Mouse (Mus musculus) heart, postnatal 0 days (tissue): ENCODE measurements around the gene Cxcl16. TPM values are rescaled to one million over a fixed set of nuclear protein-coding genes. Genes with fewer than 3 reads are reported as not detected.
"Not testable (repeated sequence)": the region's sequence is repeated elsewhere in the genome, so short reads cannot be mapped to it uniquely, and the experiment has no call there.

ENCODE experiments used
- ATAC-seq: fragments of 200-750 bp; cut with Nextera tagmentation; 2 replicates; pipeline ENCODE4 v1.8.0; 2017; ENCODE audit warnings: low read depth, moderate number of reproducible peaks, moderate library complexity; ENCODE audit not compliant: insufficient read depth
- DNase-seq: peaks from one replicate; pipeline ENCODE4 v3.0.0-alpha.2; 2016; ENCODE audit warnings: low spot score
- H3K27ac ChIP-seq: fragments of 300-500 bp; sonication (generic); 2 replicates; pipeline ENCODE4 v1.5.1; 2014; ENCODE audit warnings: low read depth, mild to moderate bottlenecking
- H3K27me3 ChIP-seq: fragments of 300-500 bp; sonication (generic); 2 replicates; pipeline ENCODE4 v1.6.1; 2014; ENCODE audit warnings: low read length, mixed read lengths; ENCODE audit not compliant: control insufficient read depth, insufficient read depth
- H3K36me3 ChIP-seq: fragments of 300-500 bp; sonication (generic); replicated peaks from 2 replicates; pipeline ENCODE4 v1.6.1; 2014; ENCODE audit warnings: low read length, mixed read lengths; ENCODE audit not compliant: control insufficient read depth, insufficient read depth
- H3K4me1 ChIP-seq: fragments of 300-500 bp; sonication (generic); 2 replicates; pipeline ENCODE4 v1.6.1; 2014; ENCODE audit warnings: antibody characterized with exemption; ENCODE audit not compliant: control insufficient read depth, insufficient read depth
- H3K4me2 ChIP-seq: fragments of 300-500 bp; sonication (generic); 2 replicates; pipeline ENCODE4 v1.6.1; 2014; ENCODE audit warnings: low read depth, mild to moderate bottlenecking, low read length, moderate library complexity
- H3K4me3 ChIP-seq: fragments of 300-500 bp; sonication (generic); 2 replicates; pipeline ENCODE4 v1.5.1; 2014; ENCODE audit warnings: low read depth, low read length
- H3K9ac ChIP-seq: fragments of 300-500 bp; sonication (generic); replicated peaks from 2 replicates; pipeline ENCODE4 v1.6.1; 2014; ENCODE audit warnings: low read depth, low read length, mixed read lengths
- H3K9me3 ChIP-seq: fragments of 300-500 bp; sonication (generic); replicated peaks from 2 replicates; pipeline ENCODE4 v1.6.1; 2016; ENCODE audit warnings: low read length; ENCODE audit not compliant: control insufficient read depth
- CTCF ChIP-seq: IDR thresholded peaks from 2 replicates; pipeline ENCODE4 v1.5.1; 2016; ENCODE audit warnings: antibody characterized with exemption, control low read depth, low read depth
- EP300 ChIP-seq: IDR thresholded peaks from 2 replicates; pipeline ENCODE4 v1.6.1; 2016; ENCODE audit warnings: antibody characterized with exemption, low read depth
- WGBS: fragments of 180-500 bp; shearing (Covaris S2); extraction: QIAGEN DNeasy Blood & Tissue Kit; methylation state at CpG from one replicate; pipeline ENCODE4 v1.1.7; 2014; 5-methylcytosine and 5-hydroxymethylcytosine counted together
- polyA plus RNA-seq: library from polyadenylated mRNA; unstranded; fragments of >200 nt; fragmentation: Nextera tagmentation; extraction: Ambion mirVana; gene quantifications from 2 replicates; pipeline ENCODE4 v1.2.1, GENCODE M21; 2015
- total RNA-seq: library from RNA; depleted of rRNA; stranded (reverse); fragments of >200 nt; gene quantifications from 2 replicates; pipeline ENCODE4 v1.2.3, GENCODE M21; 2014; ENCODE audit warnings: low replicate concordance

Cxcl16 gene
- total and polyA plus RNA-seq, 2 experiments from 2014 or later, result 5.9 to 9.8 TPM

- Histone ChIP-seq H3K4me3 (no peak overlapping the region), H3K9me3 (no peaks in the 10 kb centered on the region), H3K36me3 (no peaks in the 10 kb centered on the region), H3K4me1 (no peaks in the 10 kb centered on the region), H3K9ac (no peak overlapping the region), H3K27me3 (no peaks in the 10 kb centered on the region), H3K4me2 (no peak overlapping the region), H3K27ac (no peak overlapping the region)
- 51% methylated on average over 12 of the region's 12 CpGs for WGBS
- ATAC-seq (no peak), DNase-seq (no peak)
- no peak for TF ChIP-seq EP300
- no peak for TF ChIP-seq CTCF
Observed at GRCm38 (mm10) chr11:70474872-70475534, 15.2 kb upstream of the Cxcl16 start.

GRCm38 (mm10) chr11:70473291-70473690 is 13.5 kb upstream of the Cxcl16 start:
- WGBS, result 82% methylated on average over 5 of the region's 5 CpGs
- not testable (repeated sequence) for H3K27me3 ChIP-seq, DNase-seq, ATAC-seq, H3K9ac ChIP-seq, H3K4me1 ChIP-seq, H3K4me2 ChIP-seq, H3K27ac ChIP-seq, H3K9me3 ChIP-seq, H3K4me3 ChIP-seq, H3K36me3 ChIP-seq

- no peaks in the 10 kb centered on the region for H3K27me3 ChIP-seq
Observed at GRCm38 (mm10) chr11:70472716-70473115, 12.9 kb upstream of the Cxcl16 start.

GRCm38 (mm10) chr11:70469764-70470163 is 10.0 kb upstream of the Cxcl16 start:
- no peak overlapping the region for H3K27ac ChIP-seq

More at GRCm38 (mm10) chr11:70472716-70473115, 12.9 kb upstream of the Cxcl16 start:
- TF ChIP-seq EP300 (no peak), CTCF (no peak)
- no peak overlapping the region for H3K27ac ChIP-seq
- DNase-seq (no peak), ATAC-seq (no peak)
- no peaks in the 10 kb centered on the region for H3K36me3 ChIP-seq
- H3K4me2 ChIP-seq, result no peak overlapping the region
- no peak overlapping the region for H3K9ac ChIP-seq
- no peaks in the 10 kb centered on the region; the same call in 1 of the 2 replicates for H3K4me1 ChIP-seq
- no peaks in the 10 kb centered on the region for H3K9me3 ChIP-seq
- H3K4me3 ChIP-seq, result no peak overlapping the region

GRCm38 (mm10) chr11:70467902-70468619 is 8.3 kb upstream of the Cxcl16 start:
- peaks cover 17% of the 10 kb centered on the region for H3K27me3 ChIP-seq
- peak overlapping the region; percentile 65 for H3K27ac ChIP-seq
- ATAC-seq (peak; percentile 64), DNase-seq (peak; percentile 61)
- no peak overlapping the region for H3K4me3 ChIP-seq
- H3K4me1 ChIP-seq, result no peaks in the 10 kb centered on the region; the same call in 1 of the 2 replicates
- 48% methylated on average over 5 of the region's 5 CpGs for WGBS
- no peak overlapping the region for H3K9ac ChIP-seq
- TF ChIP-seq EP300 (no peak), CTCF (no peak)
- no peak overlapping the region for H3K4me2 ChIP-seq
- no peaks in the 10 kb centered on the region for H3K36me3 ChIP-seq
- H3K9me3 ChIP-seq, result no peaks in the 10 kb centered on the region

More at GRCm38 (mm10) chr11:70469764-70470163, 10.0 kb upstream of the Cxcl16 start:
- Histone ChIP-seq H3K4me2 (no peak overlapping the region), H3K9ac (no peak overlapping the region), H3K4me3 (no peak overlapping the region), H3K4me1 (no peaks in the 10 kb centered on the region; the same call in 1 of the 2 replicates), H3K36me3 (no peaks in the 10 kb centered on the region), H3K9me3 (no peaks in the 10 kb centered on the region), H3K27me3 (peaks cover 7% of the 10 kb centered on the region)
- ATAC-seq (no peak), DNase-seq (no peak)
- WGBS, result 77% methylated on average over 3 of the region's 3 CpGs
- TF ChIP-seq CTCF (no peak), EP300 (no peak)
